Mouse (Mus musculus): ENCODE measurements around the gene Srgap2. TPM values are rescaled to one million over a fixed set of nuclear protein-coding genes. Genes with fewer than 3 reads are reported as not detected.

Srgap2 gene
- polyA plus RNA-seq, 1 experiment from 2014 or later: 3.1 TPM

DNA sequence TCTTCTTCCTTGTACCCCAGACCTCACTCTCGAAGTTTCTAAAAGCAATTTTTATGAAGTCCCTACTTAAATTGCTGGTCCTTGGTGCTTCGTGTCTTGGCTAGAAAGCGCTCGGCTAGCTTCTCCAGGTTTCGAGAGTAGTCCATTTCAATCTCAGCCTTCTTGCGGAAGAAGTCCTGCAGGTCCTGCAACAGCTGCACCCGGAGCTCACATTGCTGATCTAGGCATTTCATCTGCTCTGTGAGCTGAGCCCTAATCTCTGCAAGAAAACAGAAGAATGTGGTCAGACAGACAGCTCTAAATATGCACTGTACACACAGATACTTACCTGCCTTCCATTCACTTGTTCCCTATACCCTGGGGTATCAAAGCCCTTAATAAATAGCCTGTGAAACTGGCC is 90.5 kb downstream of the Srgap2 start:
- H3K9me3 ChIP-seq (ENCODE audit: control insufficient read depth): no peaks in the 10 kb centered on the region
- H3K27me3 ChIP-seq (replicated peaks; ENCODE audit: control insufficient read depth, insufficient read depth, low read length): no peaks in the 10 kb centered on the region
- 79% methylated on average over 7 of the region's 7 CpGs for WGBS
- H3K4me2 ChIP-seq (replicated peaks; ENCODE audit: low read depth): no peak overlapping the region
- TF ChIP-seq CTCF (IDR thresholded peaks at IDR 0.05; ENCODE audit: low read depth): no peak
- H3K4me3 ChIP-seq (ENCODE audit: low read depth, low read length): no peak overlapping the region
- no peak for ATAC-seq
- no peak overlapping the region for H3K9ac ChIP-seq (ENCODE audit: low read depth, low read length)
- no peak overlapping the region for H3K27ac ChIP-seq (ENCODE audit: low read depth, low read length)
- no peaks in the 10 kb centered on the region for H3K4me1 ChIP-seq (replicated peaks; ENCODE audit: control insufficient read depth, insufficient read depth, low read length)
- no peaks in the 10 kb centered on the region for H3K36me3 ChIP-seq (ENCODE audit: control insufficient read depth, insufficient read depth)

DNA sequence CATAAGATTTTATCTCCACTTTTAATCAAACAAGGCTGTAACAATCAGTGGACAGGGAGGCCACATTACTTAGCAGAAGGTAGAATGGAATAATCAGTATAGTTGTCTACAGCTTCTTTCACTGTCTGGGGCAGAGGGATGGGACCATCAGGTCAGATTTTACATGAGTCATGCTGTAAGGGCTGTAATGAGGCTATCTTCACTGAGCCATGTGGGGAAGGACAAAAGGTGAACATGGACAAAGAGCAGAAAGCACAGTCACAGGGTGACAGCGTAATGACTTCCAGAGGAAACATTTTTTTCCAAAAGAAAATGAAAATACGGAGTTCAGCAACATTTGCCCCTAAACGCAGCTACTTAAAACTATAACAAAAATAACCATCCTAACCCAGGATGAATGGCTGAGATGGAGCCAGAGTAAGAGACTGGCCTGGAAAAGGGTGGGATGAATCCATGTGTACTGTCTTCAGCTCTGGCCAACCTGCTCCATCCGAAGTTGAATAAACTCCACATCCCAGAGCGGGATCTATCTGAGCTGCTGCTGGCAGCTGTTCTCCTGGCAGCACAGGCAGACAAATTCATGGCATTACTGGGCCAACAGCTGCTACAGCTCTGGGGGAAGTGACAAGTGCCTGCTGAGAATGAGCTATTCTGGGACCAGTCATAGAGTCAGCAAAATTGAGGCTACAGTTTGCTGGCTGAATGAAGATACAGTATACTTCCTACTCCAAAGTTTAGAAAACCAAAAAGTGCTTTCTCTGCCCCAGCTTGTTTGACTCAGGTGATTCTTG is 95.5 kb downstream of the Srgap2 start:
- WGBS: 70% methylated on average over 5 of the region's 5 CpGs
- no peak overlapping the region for H3K27ac ChIP-seq (ENCODE audit: low read depth, low read length)

DNA sequence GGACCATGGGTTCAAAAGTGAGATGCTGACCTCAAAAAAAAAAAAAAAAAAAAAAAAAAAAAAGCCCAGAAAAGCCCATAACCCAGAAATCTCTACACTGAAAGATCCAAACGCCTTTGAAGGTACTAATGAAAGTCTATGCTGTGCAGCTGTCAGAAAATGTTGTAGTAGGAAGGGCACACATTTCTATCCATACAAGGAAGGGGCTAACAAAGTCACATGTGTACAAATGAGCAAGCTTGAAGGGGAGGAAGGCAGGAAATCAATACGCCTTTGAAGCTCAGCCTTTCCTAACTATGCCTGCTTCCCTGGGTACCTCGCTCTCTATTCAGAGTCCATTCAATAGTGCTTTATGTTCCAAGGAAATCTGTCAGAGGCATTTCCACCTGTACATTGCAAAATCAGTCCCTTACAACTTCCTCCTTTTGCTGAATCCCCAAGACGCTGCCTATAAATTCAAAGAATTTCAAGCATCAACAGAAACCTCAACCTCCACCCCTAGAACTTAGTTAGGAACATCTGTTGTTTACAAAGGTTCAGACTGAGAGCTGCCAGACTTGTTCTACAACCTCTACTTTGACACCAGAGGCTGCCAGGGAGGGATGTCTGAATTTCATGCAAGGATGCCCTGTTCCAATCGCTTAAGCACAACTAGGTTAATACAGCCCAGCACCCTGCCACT is 99.9 kb downstream of the Srgap2 start:
- Histone ChIP-seq H3K27ac (ENCODE audit: low read depth, low read length) (no peak overlapping the region), H3K4me3 (ENCODE audit: low read depth, low read length) (no peak overlapping the region), H3K4me2 (replicated peaks; ENCODE audit: low read depth) (no peak overlapping the region), H3K9me3 (ENCODE audit: control insufficient read depth) (no peaks in the 10 kb centered on the region), H3K9ac (ENCODE audit: low read depth, low read length) (no peak overlapping the region), H3K27me3 (replicated peaks; ENCODE audit: control insufficient read depth, insufficient read depth, low read length) (no peaks in the 10 kb centered on the region), H3K4me1 (replicated peaks; ENCODE audit: control insufficient read depth, insufficient read depth, low read length) (no peaks in the 10 kb centered on the region), H3K36me3 (ENCODE audit: control insufficient read depth, insufficient read depth) (no peaks in the 10 kb centered on the region)
- ATAC-seq: no peak
- TF ChIP-seq CTCF (IDR thresholded peaks at IDR 0.05; ENCODE audit: low read depth): no peak
- 13% methylated on average over 5 of the region's 5 CpGs for WGBS

More for the DNA sequence above, 95.5 kb downstream of the Srgap2 start:
- no peak for TF ChIP-seq CTCF (IDR thresholded peaks at IDR 0.05; ENCODE audit: low read depth)
- no peak overlapping the region for H3K9ac ChIP-seq (ENCODE audit: low read depth, low read length)
- H3K9me3 ChIP-seq (ENCODE audit: control insufficient read depth): no peaks in the 10 kb centered on the region
- no peak for ATAC-seq
- no peaks in the 10 kb centered on the region for H3K27me3 ChIP-seq (replicated peaks; ENCODE audit: control insufficient read depth, insufficient read depth, low read length)
- H3K4me3 ChIP-seq (ENCODE audit: low read depth, low read length): no peak overlapping the region
- H3K36me3 ChIP-seq (ENCODE audit: control insufficient read depth, insufficient read depth): no peaks in the 10 kb centered on the region
- no peaks in the 10 kb centered on the region for H3K4me1 ChIP-seq (replicated peaks; ENCODE audit: control insufficient read depth, insufficient read depth, low read length)
- H3K4me2 ChIP-seq (replicated peaks; ENCODE audit: low read depth): no peak overlapping the region

DNA sequence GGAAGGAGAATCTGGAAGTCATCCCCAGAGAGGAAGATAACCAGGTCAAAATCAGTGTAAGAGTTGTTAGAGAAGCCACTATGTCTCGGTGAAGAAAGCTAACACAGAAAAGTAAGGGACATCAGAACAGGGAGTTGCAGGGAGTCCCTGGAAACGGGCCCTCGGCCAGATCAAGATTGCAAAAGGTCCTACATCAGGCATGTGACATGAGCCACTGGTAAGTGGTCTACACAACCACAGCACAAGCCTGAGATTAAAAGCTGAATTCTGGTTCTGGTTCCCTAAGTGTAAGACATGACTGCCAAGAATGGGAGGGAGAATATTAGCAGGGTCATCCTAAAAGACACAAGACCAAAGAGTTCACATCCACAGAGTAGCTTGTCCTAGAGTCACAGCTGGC is 104.1 kb downstream of the Srgap2 start:
- no peak for ATAC-seq
- H3K27me3 ChIP-seq (replicated peaks; ENCODE audit: control insufficient read depth, insufficient read depth, low read length): no peaks in the 10 kb centered on the region
- no peak overlapping the region for H3K27ac ChIP-seq (ENCODE audit: low read depth, low read length)
- H3K36me3 ChIP-seq (ENCODE audit: control insufficient read depth, insufficient read depth): no peaks in the 10 kb centered on the region
- H3K4me3 ChIP-seq (ENCODE audit: low read depth, low read length): no peak overlapping the region
- H3K9me3 ChIP-seq (ENCODE audit: control insufficient read depth): no peaks in the 10 kb centered on the region
- H3K9ac ChIP-seq (ENCODE audit: low read depth, low read length): no peak overlapping the region
- 84% methylated on average over 3 of the region's 3 CpGs for WGBS
- no peaks in the 10 kb centered on the region for H3K4me1 ChIP-seq (replicated peaks; ENCODE audit: control insufficient read depth, insufficient read depth, low read length)
- H3K4me2 ChIP-seq (replicated peaks; ENCODE audit: low read depth): no peak overlapping the region
- TF ChIP-seq CTCF (IDR thresholded peaks at IDR 0.05; ENCODE audit: low read depth): no peak

DNA sequence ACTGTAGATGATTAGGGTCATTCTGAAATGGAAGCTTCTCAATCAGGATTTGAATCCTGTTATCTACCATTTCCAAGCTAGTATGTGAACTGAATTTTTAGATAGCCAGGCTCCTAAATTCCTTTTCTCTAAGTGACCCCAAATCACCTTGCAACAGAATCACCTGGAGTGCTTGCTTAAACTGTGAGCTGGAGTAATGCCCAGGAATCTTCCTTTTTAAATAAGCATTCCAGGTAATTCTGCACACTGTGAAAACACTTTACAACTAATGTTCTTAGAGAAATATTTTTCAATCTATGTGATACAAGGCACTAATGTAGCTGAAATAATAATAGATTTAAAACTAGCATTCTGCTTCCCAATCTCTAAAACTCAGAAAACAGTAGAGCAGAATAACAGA is 106.0 kb downstream of the Srgap2 start:
- H3K4me1 ChIP-seq (replicated peaks; ENCODE audit: control insufficient read depth, insufficient read depth, low read length): no peaks in the 10 kb centered on the region
- no peak for TF ChIP-seq CTCF (IDR thresholded peaks at IDR 0.05; ENCODE audit: low read depth)
- no peak overlapping the region for H3K27ac ChIP-seq (ENCODE audit: low read depth, low read length)
- no peaks in the 10 kb centered on the region for H3K27me3 ChIP-seq (replicated peaks; ENCODE audit: control insufficient read depth, insufficient read depth, low read length)
- no peak overlapping the region for H3K4me3 ChIP-seq (ENCODE audit: low read depth, low read length)
- H3K9me3 ChIP-seq (ENCODE audit: control insufficient read depth): no peaks in the 10 kb centered on the region
- H3K9ac ChIP-seq (ENCODE audit: low read depth, low read length): no peak overlapping the region
- H3K36me3 ChIP-seq (ENCODE audit: control insufficient read depth, insufficient read depth): no peaks in the 10 kb centered on the region
- ATAC-seq: no peak
- no peak overlapping the region for H3K4me2 ChIP-seq (replicated peaks; ENCODE audit: low read depth)

DNA sequence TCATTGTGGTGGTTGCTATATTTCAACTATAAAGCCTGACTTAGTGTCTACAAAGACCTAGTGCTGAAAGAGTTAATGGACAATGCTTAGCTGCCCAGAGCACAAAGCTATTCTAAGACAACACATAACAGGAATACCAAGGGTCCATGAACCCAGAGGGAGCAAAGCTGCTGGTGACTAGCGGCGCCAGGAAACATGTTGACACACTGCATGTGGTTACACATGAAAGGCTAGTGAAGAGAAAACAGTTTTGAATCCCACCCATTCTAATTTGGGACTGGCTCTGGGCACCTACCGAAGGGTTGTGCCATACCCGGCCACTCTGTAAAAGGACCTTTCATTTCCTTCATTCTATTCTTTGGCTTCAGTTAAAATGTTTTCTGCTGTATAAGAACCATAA is 106.5 kb downstream of the Srgap2 start:
- Histone ChIP-seq H3K27ac (ENCODE audit: low read depth, low read length) (no peak overlapping the region), H3K4me2 (replicated peaks; ENCODE audit: low read depth) (no peak overlapping the region), H3K4me3 (ENCODE audit: low read depth, low read length) (no peak overlapping the region), H3K9ac (ENCODE audit: low read depth, low read length) (no peak overlapping the region), H3K36me3 (ENCODE audit: control insufficient read depth, insufficient read depth) (no peaks in the 10 kb centered on the region), H3K9me3 (ENCODE audit: control insufficient read depth) (no peaks in the 10 kb centered on the region), H3K4me1 (replicated peaks; ENCODE audit: control insufficient read depth, insufficient read depth, low read length) (no peaks in the 10 kb centered on the region), H3K27me3 (replicated peaks; ENCODE audit: control insufficient read depth, insufficient read depth, low read length) (no peaks in the 10 kb centered on the region)
- no peak for TF ChIP-seq CTCF (IDR thresholded peaks at IDR 0.05; ENCODE audit: low read depth)
- ATAC-seq: no peak
- 78% methylated on average over 4 of the region's 4 CpGs for WGBS

All from intestine, postnatal 0 days (tissue).